Mouse (Mus musculus): ENCODE results near the gene Atrnl1.
"Not testable (repeated sequence)": the region's sequence is repeated elsewhere in the genome, so short reads cannot be mapped to it uniquely, and the experiment has no call there.

The Atrnl1 gene

DNA sequence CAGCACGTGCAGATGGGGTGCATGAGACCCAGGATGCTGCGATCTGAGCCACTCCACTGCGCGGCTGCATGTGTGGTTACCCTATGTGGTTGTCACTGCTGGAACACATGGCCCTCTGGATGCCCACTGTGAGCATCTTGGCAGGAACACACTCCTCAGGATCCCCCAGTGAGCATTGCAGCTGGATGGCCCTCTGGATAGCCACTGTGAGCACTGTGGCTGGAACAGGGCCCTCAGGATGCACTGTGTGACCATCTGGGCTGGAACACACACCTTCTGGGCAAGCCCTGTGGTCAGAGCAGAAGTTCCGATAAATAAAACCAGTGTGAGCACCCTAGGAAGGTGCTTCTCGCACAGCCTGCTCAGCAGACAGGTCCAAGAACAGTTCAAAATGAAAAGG, 364.4 kb downstream of the Atrnl1 start:
- no peak for DNase-seq

DNA sequence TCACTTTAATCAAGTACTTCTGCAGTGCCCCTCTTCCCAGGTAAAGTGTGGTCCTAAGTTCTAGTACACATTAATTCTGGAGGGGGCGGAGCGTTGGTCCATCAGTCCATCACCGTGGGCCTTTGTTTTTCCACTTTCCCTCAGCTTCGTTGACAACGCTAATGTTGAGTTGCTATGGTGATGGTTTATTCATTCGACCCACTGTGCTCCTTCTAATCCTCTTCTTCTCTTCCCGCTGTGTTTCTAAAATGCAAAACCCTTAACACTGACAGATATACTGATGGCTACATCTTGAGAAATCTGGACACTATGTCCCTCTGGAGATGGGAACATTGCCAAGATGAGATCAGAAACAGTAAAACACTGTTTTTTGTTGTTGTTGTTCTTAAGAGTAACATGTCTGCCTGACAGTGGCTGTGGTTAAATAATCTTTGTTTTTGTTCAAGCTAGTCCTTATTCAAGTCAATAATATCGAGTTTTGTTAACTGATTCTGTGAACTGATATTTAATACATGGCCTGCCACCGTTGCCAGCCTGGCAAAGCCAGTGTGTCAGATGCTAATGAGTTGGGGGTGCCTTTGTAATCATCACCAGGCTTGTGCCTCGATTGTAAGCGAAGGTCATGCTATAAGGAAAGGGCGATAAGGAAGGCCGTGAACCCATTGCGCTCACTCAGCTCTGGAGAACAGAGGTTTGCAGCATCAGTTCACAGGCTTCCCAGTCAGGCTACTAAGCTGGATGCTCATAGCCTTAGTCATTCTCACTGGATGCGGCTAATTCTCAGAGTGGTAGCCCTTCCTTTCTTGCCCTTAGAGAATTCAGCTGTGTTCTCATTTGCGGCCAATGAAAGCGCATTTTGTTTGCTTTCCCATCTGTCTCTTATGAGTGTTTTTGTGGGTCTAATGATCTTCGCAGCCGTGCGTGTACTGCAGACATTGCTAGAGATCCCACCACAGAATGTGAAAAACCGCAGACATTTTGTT, 375.4 kb downstream of the Atrnl1 start:
- DNase-seq, result no peak

- DNase-seq, result no peak
Observed at GRCm38 (mm10) chr19:57987696-57988393, 377.0 kb downstream of the Atrnl1 start.

DNA sequence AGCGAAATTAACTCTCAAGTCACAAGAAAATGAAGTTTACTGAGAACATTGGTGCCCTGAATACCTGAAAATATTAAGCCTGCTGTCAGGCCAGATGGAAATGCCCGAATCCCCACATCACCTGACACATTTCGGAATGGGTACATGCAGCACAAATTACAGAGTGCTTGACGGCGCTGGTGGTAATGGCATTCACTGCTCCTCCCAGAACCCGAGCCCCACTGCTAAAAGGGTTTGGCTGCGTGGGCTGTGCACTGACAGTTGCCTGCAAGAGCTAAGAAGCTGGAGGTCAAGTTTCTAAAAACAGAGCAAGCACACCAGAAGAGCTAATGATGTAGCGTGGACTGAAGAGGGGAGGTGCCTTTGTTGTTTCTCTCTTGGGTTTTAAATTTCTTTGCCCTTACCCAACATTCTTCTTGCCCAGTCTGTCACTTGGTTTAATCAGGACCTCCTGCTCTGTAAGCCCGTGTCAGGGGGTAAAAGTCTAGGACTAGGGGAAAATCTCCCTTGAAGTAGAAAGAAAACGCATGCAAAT, 377.8 kb downstream of the Atrnl1 start:
- no peak for DNase-seq

- DNase-seq, result no peak
Observed at GRCm38 (mm10) chr19:57991099-57991760, 380.4 kb downstream of the Atrnl1 start.

- DNase-seq, result not testable (repeated sequence)
Observed at GRCm38 (mm10) chr19:57994174-57994833, 383.5 kb downstream of the Atrnl1 start.

DNA sequence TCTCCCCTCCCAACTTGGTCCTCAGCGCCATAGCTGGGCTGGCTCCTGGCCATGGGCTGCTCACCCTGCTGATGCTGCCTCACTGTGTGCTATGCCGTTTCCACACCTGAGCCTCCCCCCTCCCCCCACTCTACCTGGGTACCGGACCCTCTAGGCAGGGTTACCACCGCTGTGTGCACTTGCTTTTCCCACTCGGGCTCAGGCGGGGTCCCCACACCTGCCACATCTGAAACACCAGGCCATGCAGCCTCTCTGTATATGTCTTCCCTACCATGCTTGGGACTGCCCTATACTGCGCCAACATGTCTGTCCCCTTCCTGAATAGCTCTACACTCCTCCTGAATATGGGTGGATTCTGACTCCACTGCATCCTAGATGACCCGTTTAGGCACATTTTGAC, 384.2 kb downstream of the Atrnl1 start:
- DNase-seq, result no peak

DNA sequence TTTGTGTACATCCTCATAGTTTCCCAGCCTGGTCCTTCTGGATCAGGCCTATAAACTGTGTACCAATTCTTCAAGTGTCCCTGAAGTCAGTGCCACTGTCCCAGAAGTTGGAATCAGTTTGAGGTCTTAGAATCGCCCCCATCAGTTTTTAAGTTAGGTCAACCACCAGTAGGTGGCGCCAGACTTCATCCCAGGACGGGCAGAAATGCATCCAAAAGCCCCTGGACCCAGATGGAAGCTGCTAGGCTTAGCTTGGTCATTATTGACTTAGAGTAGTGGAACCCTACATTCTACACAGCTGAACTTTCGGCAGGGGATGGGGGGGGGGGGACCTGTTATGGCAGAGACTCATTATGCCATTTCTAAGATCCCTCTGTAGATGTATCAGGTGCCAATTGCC, 387.1 kb downstream of the Atrnl1 start:
- no peak for DNase-seq

DNA sequence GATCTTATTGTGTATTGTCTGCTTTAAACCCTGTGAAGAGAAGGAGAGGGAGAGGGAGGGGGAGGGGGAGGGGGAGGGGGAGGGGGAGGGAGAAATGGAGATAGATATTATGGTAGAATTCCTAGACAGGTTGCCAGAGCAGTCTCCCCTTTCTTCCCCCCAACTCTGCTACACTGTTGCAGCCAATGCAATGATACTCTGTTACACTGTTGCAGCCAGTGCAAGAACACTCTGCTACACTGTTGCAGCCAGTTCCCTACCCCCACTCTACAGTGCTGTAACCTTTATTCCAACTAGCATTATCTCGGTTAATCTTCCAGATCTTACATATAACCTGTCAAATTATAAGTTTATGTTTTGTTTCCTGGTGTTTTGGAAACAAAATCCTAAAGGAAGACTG, 400.8 kb downstream of the Atrnl1 start:
- DNase-seq, result no peak

- DNase-seq, result no peak
Observed at GRCm38 (mm10) chr19:58015741-58016140, 404.9 kb downstream of the Atrnl1 start.

DNA sequence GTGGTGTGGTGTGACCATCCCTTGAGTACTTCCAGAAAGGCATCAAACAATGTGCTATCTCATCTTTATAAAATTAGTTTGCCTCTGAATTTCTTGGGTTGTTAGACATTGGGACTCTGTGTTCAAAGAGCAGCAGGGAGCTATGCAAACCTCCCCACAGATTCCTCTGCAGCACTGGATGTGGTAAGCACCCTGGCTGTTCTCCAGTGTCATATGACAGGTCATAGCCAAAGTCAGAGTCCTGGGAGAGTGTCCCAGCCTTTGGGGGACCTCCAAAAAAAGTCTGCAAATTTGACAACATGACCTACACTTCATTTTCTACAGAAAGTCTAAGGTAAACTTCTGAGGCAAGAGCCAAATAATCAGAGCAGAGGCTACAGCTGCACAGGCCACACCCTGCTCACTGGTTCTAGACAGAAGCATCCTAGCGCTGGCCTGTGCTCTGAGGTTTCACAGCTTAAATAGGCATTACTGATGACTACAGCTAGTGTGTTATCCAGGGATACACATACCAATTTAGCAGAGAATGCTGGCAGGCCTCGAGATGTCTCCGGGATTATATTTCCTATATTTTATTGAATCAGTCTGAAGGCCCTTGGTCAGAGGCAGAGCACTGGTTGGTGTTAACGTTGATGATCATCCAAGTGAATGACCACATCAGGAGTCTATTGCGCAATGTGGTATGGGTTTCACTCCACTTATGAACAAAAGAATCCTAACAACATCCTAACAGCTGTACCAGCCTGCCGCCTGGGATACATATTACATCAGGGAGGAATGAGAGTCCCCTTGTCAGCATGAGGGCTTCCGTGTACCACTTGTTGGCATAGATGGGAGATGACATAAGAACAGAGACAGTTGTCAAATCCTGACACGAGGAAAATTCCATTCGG, 406.0 kb downstream of the Atrnl1 start:
- peak; percentile 9 for DNase-seq

DNA sequence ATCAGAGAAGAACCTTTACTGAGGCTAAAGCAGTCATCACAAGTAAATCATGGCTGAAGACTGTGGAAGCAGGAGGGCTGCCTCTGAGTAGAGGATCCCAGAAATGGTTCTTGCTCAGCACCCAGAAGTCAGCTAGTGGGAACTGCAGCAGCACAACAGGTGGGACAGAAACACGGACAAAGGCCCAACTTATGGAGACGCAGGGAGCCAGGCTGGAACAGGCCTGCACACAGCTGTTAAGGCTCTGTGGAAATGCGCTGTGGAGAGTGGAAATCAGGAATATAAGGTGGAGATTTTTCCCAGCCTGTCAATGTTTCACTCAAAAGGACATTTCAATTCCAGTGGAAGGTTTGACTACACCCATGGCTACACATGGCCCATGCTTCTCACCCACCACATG, 406.6 kb downstream of the Atrnl1 start:
- no peak for DNase-seq

- no peak for DNase-seq
Observed at GRCm38 (mm10) chr19:58018698-58019097, 407.9 kb downstream of the Atrnl1 start.

DNA sequence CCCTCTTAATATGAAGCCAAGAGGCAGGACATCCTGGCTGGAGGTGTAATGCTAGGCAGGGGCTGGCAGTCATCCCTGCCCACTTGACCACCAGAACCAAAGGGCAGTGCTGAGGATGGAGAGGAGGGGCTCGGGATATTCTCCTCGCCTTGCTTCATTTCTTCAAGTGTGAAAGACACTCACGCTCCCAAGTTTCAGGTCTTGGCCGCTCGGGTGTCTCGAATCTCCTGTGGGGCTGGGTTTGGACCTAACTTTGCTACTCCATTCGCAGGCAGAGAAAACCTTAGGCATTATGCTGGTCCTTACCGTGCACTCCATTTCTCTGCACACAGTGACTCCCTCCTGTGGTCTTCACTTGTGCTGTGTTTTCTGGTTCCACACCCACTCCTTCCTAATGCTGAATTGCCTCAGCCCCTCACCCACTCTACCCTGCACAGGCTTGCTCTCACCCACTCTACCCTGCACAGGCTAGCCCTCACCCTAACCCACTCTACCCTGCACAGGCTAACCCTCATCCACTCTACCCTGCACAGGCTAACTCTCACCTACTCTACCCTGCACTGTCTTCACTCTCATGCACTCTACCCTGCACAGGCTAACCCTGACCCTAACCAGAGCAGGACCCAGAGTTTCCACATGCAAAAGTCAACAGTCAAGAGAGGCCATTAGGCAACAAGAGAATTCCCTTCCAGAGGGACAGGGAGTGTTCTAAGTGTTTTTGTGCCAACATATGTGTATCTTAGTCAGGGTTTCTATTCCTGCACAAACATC, 410.9 kb downstream of the Atrnl1 start:
- no peak for DNase-seq

GRCm38 (mm10) chr19:58023216-58023825, 412.5 kb downstream of the Atrnl1 start:
- no peak for DNase-seq

- no peak for DNase-seq
Observed at GRCm38 (mm10) chr19:58025053-58025452, 414.2 kb downstream of the Atrnl1 start.

DNA sequence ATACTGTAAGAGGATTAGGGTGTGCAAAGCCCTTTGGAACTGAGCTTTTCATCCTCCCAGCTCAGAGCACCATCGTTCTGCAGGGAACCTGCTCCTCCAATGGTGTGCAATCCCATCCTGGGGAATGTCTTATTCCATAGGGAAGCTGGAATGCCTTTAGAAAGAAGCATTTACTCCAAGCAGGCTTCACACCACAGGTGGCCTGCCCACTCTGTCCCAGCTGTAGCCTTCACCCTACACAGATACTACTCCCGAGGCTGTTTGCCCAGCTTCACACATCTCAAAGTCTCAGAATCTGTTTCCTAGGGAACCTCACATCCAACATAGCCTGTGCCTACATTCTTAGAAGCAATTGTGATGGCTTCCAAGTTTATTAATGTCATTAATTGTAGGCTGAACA, 418.8 kb downstream of the Atrnl1 start:
- no peak for DNase-seq

- DNase-seq, result no peak
Observed at GRCm38 (mm10) chr19:58033241-58033640, 422.4 kb downstream of the Atrnl1 start.

GRCm38 (mm10) chr19:58036166-58036565, 425.3 kb downstream of the Atrnl1 start:
- DNase-seq, result no peak

- no peak for DNase-seq
Observed at GRCm38 (mm10) chr19:58043120-58043519, 432.3 kb downstream of the Atrnl1 start.
